8 mouse cellular contexts compared by ENCODE assay signal in genomic region chr11:46068756-46069407, GRCm38 (mm10). TPM values are rescaled to one million over a fixed set of nuclear protein-coding genes. Genes with fewer than 3 reads are reported as not detected.
DNase-seq lines count a peak whose midpoint lies in the region; ATAC-seq and TF ChIP-seq lines count a peak whose summit lies in the region.

No protein-coding gene starts in this region.

- 0 out of 2 replicates have a peak overlapping the region, but pooled peaks have one; percentile 28 for H3K4me2 ChIP-seq in heart, embryonic 15.5 days
- H3K4me2 ChIP-seq in stomach, postnatal 0 days (replicated peaks; ENCODE audit: low read depth), result no peak overlapping the region

- H3K4me3 ChIP-seq in E14TG2a.4 (replicated peaks; ENCODE audit: low read length), result peak overlapping the region; percentile 65
- H3K4me3 ChIP-seq in heart, embryonic 15.5 days, result no peak overlapping the region
- no peak overlapping the region for H3K4me3 ChIP-seq in stomach, postnatal 0 days (ENCODE audit: low read depth, low read length)

- no peaks in the 10 kb centered on the region for H3K27me3 ChIP-seq in E14TG2a.4 (ENCODE audit: insufficient read depth, low read length)
- H3K27me3 ChIP-seq in heart, embryonic 15.5 days, result no peaks in the 10 kb centered on the region
- H3K27me3 ChIP-seq in stomach, postnatal 0 days (ENCODE audit: control insufficient read depth, insufficient read depth, low read length), result no peaks in the 10 kb centered on the region

- 12% methylated on average over 12 of the region's 12 CpGs for WGBS in heart, embryonic 15.5 days
- WGBS in stomach, postnatal 0 days, result 32% methylated on average over 12 of the region's 12 CpGs

- ATAC-seq in heart, embryonic 15.5 days (replicated peaks; ENCODE audit: insufficient number of reproducible peaks, insufficient read depth, low FRiP score, low read depth), result no peak
- no peak for ATAC-seq in stomach, postnatal 0 days (ENCODE audit: low FRiP score, low TSS enrichment)
- no peak for ATAC-seq in frontal cortex, adult (ENCODE audit: low TSS enrichment)

- peaks cover 62% of the 10 kb centered on the region for H3K36me3 ChIP-seq in E14TG2a.4 (ENCODE audit: insufficient read depth, low read length)
- H3K36me3 ChIP-seq in heart, embryonic 15.5 days, result 0 out of 2 replicates have a peak, but pooled peaks cover 5% of the 10 kb centered on the region
- peaks cover 3% of the 10 kb centered on the region; the same call in 1 of the 2 replicates for H3K36me3 ChIP-seq in stomach, postnatal 0 days (ENCODE audit: control insufficient read depth, insufficient read depth, low read length)

- peaks cover 81% of the 10 kb centered on the region for H3K4me1 ChIP-seq in E14TG2a.4 (replicated peaks; ENCODE audit: low read depth, low read length)
- H3K4me1 ChIP-seq in heart, embryonic 15.5 days (replicated peaks), result peaks cover 88% of the 10 kb centered on the region
- H3K4me1 ChIP-seq in stomach, postnatal 0 days (replicated peaks; ENCODE audit: control insufficient read depth, insufficient read depth), result peaks cover 5% of the 10 kb centered on the region; the same call in 1 of the 2 replicates

- peak overlapping the region; percentile 30; the same call in 1 of the 2 replicates for H3K9ac ChIP-seq in heart, embryonic 15.5 days
- H3K9ac ChIP-seq in stomach, postnatal 0 days (ENCODE audit: low read length), result 0 out of 2 replicates have a peak overlapping the region, but pooled peaks have one; percentile 13

- no peak for TF ChIP-seq EP300 in stomach, postnatal 0 days (optimal IDR thresholded peaks at IDR 0.05)

- 0 out of 2 replicates have a peak, but pooled peaks cover 8% of the 10 kb centered on the region for H3K9me3 ChIP-seq in E14TG2a.4 (ENCODE audit: low read length)
- no peaks in the 10 kb centered on the region for H3K9me3 ChIP-seq in heart, embryonic 15.5 days (replicated peaks)
- no peaks in the 10 kb centered on the region for H3K9me3 ChIP-seq in stomach, postnatal 0 days (ENCODE audit: control insufficient read depth, low read length)

- DNase-seq in R1 (ENCODE audit: low read depth, low spot score), result peak; percentile 97
- DNase-seq in kidney, postnatal 14 days, result peak; percentile 61
- no peak for DNase-seq in stomach, postnatal 0 days (ENCODE audit: low spot score)
- DNase-seq in layer of hippocampus, adult 9-11 months, result no peak
- DNase-seq in cerebellum, adult 9-10 months, result no peak

- TF ChIP-seq CTCF in E14TG2a.4 (conservative IDR thresholded peaks at IDR 0.05; ENCODE audit: low read length), result no peak
- TF ChIP-seq CTCF in stomach, postnatal 0 days (IDR thresholded peaks at IDR 0.05; ENCODE audit: low read depth), result no peak

- H3K27ac ChIP-seq in heart, embryonic 15.5 days, result peak overlapping the region; percentile 98
- H3K27ac ChIP-seq in stomach, postnatal 0 days (replicated peaks), result peak overlapping the region; percentile 90

RNA-seq across cellular contexts. Expression of gene Adam19, which starts 13.1 kb away (rescaled TPM):
- 19.6 and 26.5 TPM in 2 replicates for polyA plus RNA-seq in heart, embryonic 15.5 days (2015; fragmentation: Nextera tagmentation; extraction: Ambion mirVana)
- polyA plus RNA-seq in stomach, postnatal 0 days (2015; fragmentation: Nextera tagmentation; extraction: Ambion mirVana), result 4.3 and 4.9 TPM in 2 replicates

RNA-seq across cellular contexts. Expression of gene Gm12166, which starts 16.8 kb away (rescaled TPM):
- 2.9 and 4.4 TPM in 2 replicates for polyA plus RNA-seq in heart, embryonic 15.5 days (2015; fragmentation: Nextera tagmentation; extraction: Ambion mirVana)
- 7.0 and 7.3 TPM in 2 replicates for polyA plus RNA-seq in stomach, postnatal 0 days (2015; fragmentation: Nextera tagmentation; extraction: Ambion mirVana)

Comparison
In these comparisons a context has a peak if more than half of its experiments do, and no peak if none do; other contexts are left out.
1. DNase-seq: peak in R1 (single experiment) and kidney, postnatal 14 days (single experiment); none in stomach, postnatal 0 days (single experiment), layer of hippocampus, adult 9-11 months (single experiment) and cerebellum, adult 9-10 months (single experiment).